Mouse (Mus musculus) hematopoietic stem cell, adult 5-6 weeks (primary cell): ENCODE data around the gene Tmprss13. TPM values are rescaled to one million over a fixed set of nuclear protein-coding genes. Genes with fewer than 3 reads are reported as not detected.

Experiments
- ATAC-seq, 2 experiments: fragments of 125-278 bp in 1 of 2; replicated peaks in 1 of 2; 2 replicates each; pipeline ENCODE4 v1.8.0; 2016 to 2017; ENCODE audit warnings: inconsistent platforms in 2 of 2, mild to moderate bottlenecking in 2 of 2, moderate number of reproducible peaks in 2 of 2, low read depth in 1 of 2, moderate TSS enrichment in 1 of 2; ENCODE audit not compliant: low FRiP score in 2 of 2, poor library complexity in 2 of 2, severe bottlenecking in 2 of 2, insufficient read depth in 1 of 2, low TSS enrichment in 1 of 2
- total RNA-seq: library from RNA; stranded (forward); fragments of 172-1452, 232-1000 nt; gene quantifications from 2 replicates; pipeline ENCODE4 v1.2.3, GENCODE M21; 2017

The Tmprss13 gene
- not detected in 2 replicates for total RNA-seq

- ATAC-seq = no peak
Measured at GRCm38 (mm10) chr9:45318855-45319254, at the start of gene Tmprss13. TSS of gene Tmprss13 (plus strand) at chr9:45319100.

- ATAC-seq = 0 out of 4 replicates have a peak, but pooled peaks of 1 of the 2 experiments have one; percentile 12
Measured at GRCm38 (mm10) chr9:45272213-45272612, 46.7 kb upstream of the Tmprss13 start.

- ATAC-seq = peak; percentile 97
Measured at GRCm38 (mm10) chr9:45274218-45274617, 44.7 kb upstream of the Tmprss13 start.

GRCm38 (mm10) chr9:45274635-45275034, 44.3 kb upstream of the Tmprss13 start:
- ATAC-seq = no peak; a peak in 1 of 4 replicates

GRCm38 (mm10) chr9:45280059-45280458, 38.8 kb upstream of the Tmprss13 start:
- no peak for ATAC-seq

GRCm38 (mm10) chr9:45280891-45281290, 38.0 kb upstream of the Tmprss13 start:
- ATAC-seq = peak; percentile 65 to 69

- no peak for ATAC-seq
Measured at GRCm38 (mm10) chr9:45282466-45282865, 36.4 kb upstream of the Tmprss13 start.

GRCm38 (mm10) chr9:45291481-45292168, 27.3 kb upstream of the Tmprss13 start:
- no peak for ATAC-seq

GRCm38 (mm10) chr9:45294210-45295011, 24.5 kb upstream of the Tmprss13 start:
- peak; percentile 45 to 50; a peak in 3 of 4 replicates for ATAC-seq

GRCm38 (mm10) chr9:45299231-45300006, 19.5 kb upstream of the Tmprss13 start:
- no peak for ATAC-seq

GRCm38 (mm10) chr9:45300422-45301104, 18.3 kb upstream of the Tmprss13 start:
- ATAC-seq = peak; percentile 84 to 95

GRCm38 (mm10) chr9:45301771-45302170, 17.1 kb upstream of the Tmprss13 start:
- ATAC-seq = no peak

- no peak for ATAC-seq
Measured at GRCm38 (mm10) chr9:45306746-45307410, 12.0 kb upstream of the Tmprss13 start.

- ATAC-seq = no peak
Measured at GRCm38 (mm10) chr9:45308521-45308920, 10.4 kb upstream of the Tmprss13 start.

- no peak; a peak in 1 of 4 replicates for ATAC-seq
Measured at GRCm38 (mm10) chr9:45311858-45312257, 7.0 kb upstream of the Tmprss13 start.

GRCm38 (mm10) chr9:45313913-45314312, 5.0 kb upstream of the Tmprss13 start:
- no peak for ATAC-seq

- ATAC-seq = no peak
Measured at GRCm38 (mm10) chr9:45317635-45318034, 1.3 kb upstream of the Tmprss13 start.
